Mouse (Mus musculus) bone marrow, adult 2 months (tissue): ENCODE data around the gene Trp53. TPM values are rescaled to one million over a fixed set of nuclear protein-coding genes. Genes with fewer than 3 reads are reported as not detected.

Experiments
- H3K27ac ChIP-seq: fragments of 200-500 bp; 2 replicates; pipeline ENCODE4 v1.5.1; 2012; ENCODE audit warnings: low read depth, mild to moderate bottlenecking, control low read depth, inconsistent platforms, low read length; ENCODE audit not compliant: control insufficient read depth, poor library complexity, insufficient read depth
- H3K4me1 ChIP-seq: fragments of 200-500 bp; 2 replicates; pipeline ENCODE4 v1.6.1; 2011; ENCODE audit warnings: low read length; ENCODE audit not compliant: control insufficient read depth, insufficient read depth
- H3K4me3 ChIP-seq: fragments of 200-500 bp; replicated peaks from 2 replicates; pipeline ENCODE3; 2011; ENCODE audit warnings: mild to moderate bottlenecking, low read depth, low read length, control low read depth; ENCODE audit not compliant: control insufficient read depth
- CTCF ChIP-seq: fragments of 200-500 bp; IDR thresholded peaks from 2 replicates; pipeline ENCODE4 v1.5.1; 2011; ENCODE audit warnings: low read length, control low read depth; ENCODE audit not compliant: control insufficient read depth, insufficient read depth
- POLR2A ChIP-seq: fragments of 200-500 bp; IDR thresholded peaks from 2 replicates; pipeline ENCODE4 v1.6.1; 2011; ENCODE audit warnings: low read depth, mild to moderate bottlenecking, control low read depth, low read length, borderline replicate concordance; ENCODE audit not compliant: control insufficient read depth
- WGBS: fragments of 180-500 bp; shearing (Covaris S2); methylation state at CpG from one replicate; pipeline ENCODE4 v1.1.7; 2018; 5-methylcytosine and 5-hydroxymethylcytosine counted together
- polyA plus RNA-seq: library from polyadenylated mRNA; stranded (reverse); fragments of >200 nt; gene quantifications from 2 replicates; pipeline ENCODE4 v1.2.4, GENCODE M21; 2011; ENCODE audit warnings: low replicate concordance; ENCODE audit not compliant: missing spikeins, insufficient read depth, insufficient read length

Gene Trp53
- polyA plus RNA-seq, 1 experiment = 71.7 TPM

DNA sequence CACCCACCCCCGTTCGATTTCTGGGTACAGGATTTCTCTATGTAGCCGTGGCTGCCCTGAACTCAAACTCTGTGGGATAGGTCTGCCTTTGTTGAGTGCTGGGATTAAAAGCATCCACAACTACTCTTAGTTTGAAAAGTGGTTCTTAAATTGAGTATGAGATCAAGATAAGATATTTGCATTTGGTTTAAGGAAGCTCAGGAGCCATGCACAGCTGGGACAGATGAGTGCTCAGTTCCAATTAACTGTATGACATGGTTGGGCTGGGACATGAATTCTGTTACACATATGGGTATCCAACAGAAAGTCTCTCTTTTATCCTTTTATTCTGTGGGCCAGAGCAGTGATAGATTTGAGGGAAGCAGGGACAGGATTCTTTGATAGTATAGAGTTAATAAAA is 55.3 kb downstream of the Trp53 start:
- peaks cover 1% of the 10 kb centered on the region; the same call in 1 of the 2 replicates for H3K4me1 ChIP-seq
- no peak for TF ChIP-seq POLR2A
- no peak for TF ChIP-seq CTCF
- WGBS = 75% methylated on average over 3 of the region's 3 CpGs
- no peak overlapping the region for H3K4me3 ChIP-seq
- H3K27ac ChIP-seq = no peak overlapping the region

Other genes starting within 250 kb of the Trp53 start
- gene Rnf227, start 239.9 kb upstream of the Trp53 start, polyA plus RNA-seq = 1.7 TPM in 1 of 2 replicates, not detected in the other
- gene Chd3, start 211.0 kb upstream of the Trp53 start, polyA plus RNA-seq = 49.6 and 54.5 TPM in 2 replicates
- 23.1 and 43.9 TPM in 2 replicates for gene Naa38, start 184.9 kb upstream of the Trp53 start, polyA plus RNA-seq
- gene Cyb5d1, start 184.7 kb upstream of the Trp53 start, polyA plus RNA-seq = 5.1 and 9.1 TPM in 2 replicates
- 1.6 TPM in 1 of 2 replicates, not detected in the other for gene Tmem88, start 182.1 kb upstream of the Trp53 start, polyA plus RNA-seq
- 13.7 and 29.2 TPM in 2 replicates for gene Kdm6b, start 166.7 kb upstream of the Trp53 start, polyA plus RNA-seq
- gene Dnah2, start 31.2 kb upstream of the Trp53 start, polyA plus RNA-seq = 0.90 and 1.4 TPM in 2 replicates
- 1.9 and 2.2 TPM in 2 replicates for gene Efnb3, start 20.2 kb upstream of the Trp53 start, polyA plus RNA-seq
- 28.1 and 36.2 TPM in 2 replicates for gene Wrap53, start 104 bp upstream of the Trp53 start, polyA plus RNA-seq
- 12.1 and 16.9 TPM in 2 replicates for gene Atp1b2, start 25.6 kb downstream of the Trp53 start, polyA plus RNA-seq
- not detected in 2 replicates for gene Shbg, start 37.5 kb downstream of the Trp53 start, polyA plus RNA-seq
- gene Sat2, start 41.7 kb downstream of the Trp53 start, polyA plus RNA-seq = 1.4 and 2.4 TPM in 2 replicates
- gene Fxr2, start 52.6 kb downstream of the Trp53 start, polyA plus RNA-seq = 32.3 and 66.3 TPM in 2 replicates
- gene Sox15, start 75.0 kb downstream of the Trp53 start, polyA plus RNA-seq = not detected in 2 replicates
- 62.4 and 109 TPM in 2 replicates for gene Mpdu1, start 82.3 kb downstream of the Trp53 start, polyA plus RNA-seq
- 28.0 and 51.6 TPM in 2 replicates for gene Cd68, start 85.8 kb downstream of the Trp53 start, polyA plus RNA-seq
- gene Eif4a1, start 92.1 kb downstream of the Trp53 start, polyA plus RNA-seq = 268 and 540 TPM in 2 replicates
- gene Senp3, start 101.7 kb downstream of the Trp53 start, polyA plus RNA-seq = 46.3 and 67.8 TPM in 2 replicates
- 2.3 and 3.1 TPM in 2 replicates for gene Tnfsf13, start 105.4 kb downstream of the Trp53 start, polyA plus RNA-seq
- 4.2 and 7.1 TPM in 2 replicates for gene Tnfsf12, start 115.5 kb downstream of the Trp53 start, polyA plus RNA-seq
- gene Tnfsfm13, start 115.7 kb downstream of the Trp53 start, polyA plus RNA-seq = 7.6 and 17.0 TPM in 2 replicates
- gene Polr2a, start 178.3 kb downstream of the Trp53 start, polyA plus RNA-seq = 28.8 and 49.2 TPM in 2 replicates
- gene Slc35g3, start 181.6 kb downstream of the Trp53 start, polyA plus RNA-seq = not detected in 2 replicates
- 8.4 and 13.8 TPM in 2 replicates for gene Zbtb4, start 185.6 kb downstream of the Trp53 start, polyA plus RNA-seq
- gene Chrnb1, start 215.6 kb downstream of the Trp53 start, polyA plus RNA-seq = 1.8 and 3.5 TPM in 2 replicates
- 0.32 and 1.00 TPM in 2 replicates for gene Fgf11, start 221.5 kb downstream of the Trp53 start, polyA plus RNA-seq
- not detected in 2 replicates for gene Tmem102, start 225.3 kb downstream of the Trp53 start, polyA plus RNA-seq
- not detected in 2 replicates for gene Gm39566, start 234.9 kb downstream of the Trp53 start, polyA plus RNA-seq
- gene Spem2, start 238.1 kb downstream of the Trp53 start, polyA plus RNA-seq = not detected in 2 replicates
- gene Spem1, start 241.8 kb downstream of the Trp53 start, polyA plus RNA-seq = not detected in 2 replicates